Mouse (Mus musculus) spleen, adult 12 weeks (tissue): ENCODE results near the gene Zzz3.
A peak's percentile ranks its signal among the peaks of the same experiment; 100 is the strongest.

ENCODE experiments used
- DNase-seq: peaks from one replicate; pipeline ENCODE4 v3.0.0; 2022; ENCODE audit warnings: low spot score

The Zzz3 gene

GRCm38 (mm10) chr3:152467312-152467711 lies 72.0 kb downstream of the Zzz3 start:
- DNase-seq: no peak

DNA sequence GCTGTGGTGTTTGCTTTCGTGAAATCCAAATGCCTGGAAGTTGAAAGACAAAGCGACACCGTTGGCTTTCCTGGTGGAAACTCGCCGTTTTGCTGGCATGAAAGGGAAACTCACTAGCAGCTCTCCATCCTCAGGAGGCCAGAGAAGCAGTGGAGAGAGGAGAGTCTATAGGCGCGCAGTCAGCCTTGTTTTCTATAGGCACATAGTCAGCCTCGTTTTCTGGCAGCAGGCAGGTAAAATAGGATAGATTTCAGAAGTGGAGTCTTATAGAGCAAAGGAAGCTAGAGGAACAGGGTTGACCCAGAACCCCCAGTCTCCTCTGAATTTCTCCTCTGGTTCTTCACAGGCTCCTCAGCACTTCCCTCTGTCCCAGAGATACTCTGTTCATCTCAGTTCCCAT lies 72.8 kb downstream of the Zzz3 start:
- no peak for DNase-seq

DNA sequence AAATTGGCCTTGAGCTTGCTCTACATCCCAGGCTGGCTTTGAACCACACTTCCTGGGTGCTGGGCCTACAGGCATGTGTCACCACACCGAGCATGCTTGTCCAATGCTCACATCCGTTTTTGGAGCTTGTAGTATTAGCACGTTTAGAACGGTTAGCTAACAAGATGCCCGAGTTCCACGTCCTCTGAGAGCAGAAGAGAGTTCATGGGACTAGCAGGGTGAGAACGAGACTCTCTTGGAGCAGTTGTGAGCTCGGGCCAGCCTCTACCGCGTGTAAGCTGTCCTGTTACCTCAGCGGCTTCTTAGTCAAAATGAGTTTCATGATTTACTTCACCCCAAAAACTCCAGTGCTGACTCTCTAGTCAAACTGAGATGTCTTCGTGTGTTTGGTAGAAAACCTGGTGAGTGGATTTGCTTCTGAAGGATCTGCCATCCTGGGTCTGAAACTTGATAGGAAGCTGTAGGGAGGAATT lies 73.3 kb downstream of the Zzz3 start:
- no peak for DNase-seq

- no peak for DNase-seq
Observed at GRCm38 (mm10) chr3:152469423-152470200, 74.3 kb downstream of the Zzz3 start.

DNA sequence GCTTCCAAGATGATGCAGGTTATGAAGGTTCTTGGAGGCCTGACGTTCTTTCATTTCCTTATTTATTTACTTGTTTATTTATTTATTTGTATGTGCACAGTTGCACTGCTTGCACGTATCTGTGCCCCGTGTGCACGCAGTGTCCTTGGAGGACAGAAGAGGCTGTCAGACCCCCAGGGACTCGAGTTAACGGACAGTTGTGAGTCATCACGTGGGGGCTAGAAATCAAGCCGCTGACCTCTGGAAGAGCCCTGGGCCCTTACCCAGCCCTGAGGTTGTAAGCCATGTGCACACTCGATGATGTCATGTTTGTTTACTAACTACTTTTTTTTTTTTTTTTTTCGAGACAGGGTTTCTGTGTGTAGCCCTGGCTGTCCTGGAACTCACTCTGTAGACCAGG lies 75.1 kb downstream of the Zzz3 start:
- DNase-seq: no peak

DNA sequence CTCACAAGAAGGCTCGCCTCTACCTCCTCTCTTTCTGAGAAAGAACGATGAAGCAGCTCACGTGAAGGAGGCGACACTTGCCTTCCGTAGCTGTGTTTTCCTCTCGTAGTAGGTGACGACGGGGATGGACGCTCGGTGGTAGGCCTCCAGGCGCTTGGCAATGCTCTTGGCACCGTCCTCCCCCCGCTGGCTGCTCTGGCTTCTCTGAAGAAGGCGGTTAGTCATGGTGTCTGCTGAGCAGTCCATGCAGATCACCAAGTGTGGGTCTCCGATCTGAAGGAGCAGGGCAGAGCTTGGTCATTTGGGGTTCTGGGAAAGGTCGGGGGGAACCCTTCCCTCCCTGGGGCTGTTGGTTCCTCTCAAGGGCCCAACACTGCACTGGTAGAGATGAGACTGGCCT lies 77.4 kb downstream of the Zzz3 start:
- no peak for DNase-seq

- DNase-seq: peak; percentile 31
Observed at GRCm38 (mm10) chr3:152474582-152475277, 79.5 kb downstream of the Zzz3 start.

DNA sequence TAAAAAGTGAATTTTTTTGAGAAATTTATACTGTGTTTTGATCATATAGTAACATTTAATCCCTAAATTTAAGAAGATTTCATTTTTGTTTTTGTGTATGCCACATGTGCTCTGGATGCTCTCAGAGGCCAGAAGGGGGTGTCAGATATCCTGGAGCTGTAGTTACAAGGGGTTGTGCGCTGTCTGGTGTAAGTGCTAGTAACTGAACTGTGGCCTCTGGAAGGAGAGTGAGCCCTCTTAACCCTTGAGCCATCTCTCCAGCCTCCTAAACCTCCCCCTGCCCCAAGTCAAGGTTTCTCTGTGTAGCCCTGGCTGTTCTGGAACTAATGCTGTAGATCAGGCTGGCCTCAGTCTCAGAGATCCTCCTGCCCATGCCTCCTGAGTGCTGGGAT lies 80.0 kb downstream of the Zzz3 start:
- DNase-seq: no peak

DNA sequence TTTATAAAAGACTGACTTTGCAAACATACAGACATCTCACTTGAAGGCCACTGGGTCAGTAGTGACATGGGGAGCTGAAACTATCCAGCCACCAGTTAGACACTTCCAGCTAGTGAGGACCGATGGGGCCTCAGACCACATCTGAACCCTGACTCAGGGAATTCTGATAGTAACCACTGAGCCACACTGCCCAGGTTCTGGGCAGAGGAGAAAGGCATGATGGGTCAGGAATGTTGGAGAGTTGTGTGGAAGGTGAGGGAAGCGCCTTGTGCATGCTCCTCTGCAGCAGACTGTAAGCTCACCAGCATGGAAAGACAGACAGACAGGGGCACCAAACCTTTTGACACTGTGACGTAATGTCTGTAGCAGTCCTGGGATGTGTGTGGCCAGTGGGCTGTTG lies 80.6 kb downstream of the Zzz3 start:
- no peak for DNase-seq

GRCm38 (mm10) chr3:152477796-152478527 lies 82.7 kb downstream of the Zzz3 start:
- peak; percentile 57 for DNase-seq

- peak; percentile 46 for DNase-seq
Observed at GRCm38 (mm10) chr3:152478599-152479435, 83.5 kb downstream of the Zzz3 start.

- DNase-seq: no peak
Observed at GRCm38 (mm10) chr3:152480336-152480735, 85.1 kb downstream of the Zzz3 start.

- no peak for DNase-seq
Observed at GRCm38 (mm10) chr3:152482182-152482581, 86.9 kb downstream of the Zzz3 start.

- no peak for DNase-seq
Observed at GRCm38 (mm10) chr3:152483800-152484199, 88.5 kb downstream of the Zzz3 start.

- no peak for DNase-seq
Observed at GRCm38 (mm10) chr3:152484206-152484605, 88.9 kb downstream of the Zzz3 start.

GRCm38 (mm10) chr3:152488964-152489363 lies 93.7 kb downstream of the Zzz3 start:
- DNase-seq: no peak

- no peak for DNase-seq
Observed at GRCm38 (mm10) chr3:152490423-152490822, 95.2 kb downstream of the Zzz3 start.

- no peak for DNase-seq
Observed at GRCm38 (mm10) chr3:152492241-152492640, 97.0 kb downstream of the Zzz3 start.

GRCm38 (mm10) chr3:152493813-152494212 lies 98.5 kb downstream of the Zzz3 start:
- no peak for DNase-seq

DNA sequence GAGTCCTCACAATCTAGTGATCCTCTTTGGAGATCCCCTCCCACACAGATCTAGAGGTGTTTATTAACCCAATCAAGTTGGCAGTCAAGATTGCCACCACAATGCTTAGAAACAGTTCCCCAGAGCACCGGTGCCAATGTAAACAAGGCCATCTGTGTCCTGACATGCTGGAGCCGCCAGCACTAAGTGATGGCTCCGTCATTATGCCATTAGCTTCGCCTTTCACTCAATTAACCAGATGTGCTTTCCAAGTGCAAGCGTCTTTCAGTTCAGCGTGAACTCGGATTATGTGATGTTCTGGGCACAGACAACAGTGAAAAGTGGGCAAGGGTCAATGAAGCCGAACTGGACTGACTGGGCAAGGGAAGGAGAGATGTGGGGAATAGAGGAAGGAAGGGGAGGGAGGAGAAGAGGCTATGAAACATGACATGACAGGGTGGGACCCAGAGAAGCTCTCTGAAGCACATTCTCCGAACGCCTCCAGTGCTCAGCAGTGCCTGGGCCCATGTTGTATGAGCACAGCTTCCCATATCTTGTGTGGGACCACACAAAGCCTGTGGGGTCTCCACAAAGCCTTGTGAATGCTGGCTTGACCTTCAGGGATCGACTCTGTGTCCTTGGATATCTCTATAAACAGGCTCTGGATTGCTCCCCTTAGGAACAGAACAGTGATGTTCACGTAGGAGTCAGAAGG lies 99.5 kb downstream of the Zzz3 start:
- no peak for DNase-seq

DNA sequence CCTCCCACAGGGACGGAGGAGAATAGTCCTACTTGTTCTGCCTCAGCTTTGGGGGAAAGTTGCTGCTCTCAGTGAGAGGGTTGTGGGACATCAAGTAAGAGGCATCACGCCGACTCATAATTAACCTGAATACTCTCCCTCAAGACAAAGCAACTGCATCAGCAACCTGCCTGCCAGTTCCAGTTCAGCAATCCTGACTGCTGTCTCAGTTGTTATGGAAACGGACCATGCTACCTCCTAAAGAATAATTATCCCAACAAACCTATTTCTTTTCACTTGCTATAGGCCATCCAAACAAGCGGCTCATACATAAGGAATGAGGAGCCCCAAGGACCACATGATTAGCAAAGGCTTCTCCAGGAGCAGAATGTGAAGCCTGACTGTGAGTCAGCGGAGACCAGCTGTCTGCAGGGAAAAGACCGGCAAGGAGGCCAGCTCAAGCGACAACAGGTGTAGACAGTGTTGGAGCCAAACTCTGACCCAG lies 100.2 kb downstream of the Zzz3 start:
- no peak for DNase-seq
